10 mouse cellular contexts compared by ENCODE assay signal in genomic region chr2:60122188-60122587, GRCm38 (mm10).
DNase-seq lines count a peak whose midpoint lies in the region; ATAC-seq and TF ChIP-seq lines count a peak whose summit lies in the region.
"Had no signal": no experiment of that assay in that cellular context is flagged by ENCODE, and none has a peak within 500 bp of the region (broad histone marks: within the 10 kb centered on the region; RNA-seq: fewer than 3 reads in every experiment).

No protein-coding gene starts in this region.

- no peak overlapping the region for H3K27ac ChIP-seq in heart, embryonic 16.5 days (ENCODE audit: low read length)
- H3K27ac ChIP-seq in hindbrain, embryonic 12.5 days: peak overlapping the region; percentile 52; the same call in 1 of the 2 replicates
- H3K27ac ChIP-seq in midbrain, embryonic 13.5 days: peak overlapping the region; percentile 60
- H3K27ac ChIP-seq in layer of hippocampus, adult 2 months: no peak overlapping the region
- H3K27ac ChIP-seq: limb, embryonic 13.5 days had no signal

- DNase-seq in heart, postnatal 36 days: no peak
- peak; percentile 82 for DNase-seq in brain, embryonic 14.5 days (ENCODE audit: low read depth)
- no peak for DNase-seq in layer of hippocampus, adult 2 months (ENCODE audit: low spot score in 2 of 2)
- no peak for DNase-seq in layer of hippocampus, postnatal 10 days (ENCODE audit: low spot score in 2 of 2)
- no peak for DNase-seq in testis, postnatal 10 days (ENCODE audit: low spot score)

- peak overlapping the region; percentile 42; the same call in 1 of the 2 replicates for H3K4me2 ChIP-seq in heart, embryonic 16.5 days (ENCODE audit: low read depth, low read length)
- peak overlapping the region; percentile 49 for H3K4me2 ChIP-seq in hindbrain, embryonic 12.5 days (replicated peaks)
- peak overlapping the region; percentile 53 for H3K4me2 ChIP-seq in midbrain, embryonic 13.5 days (replicated peaks)

- peak overlapping the region; percentile 46; the same call in 1 of the 2 replicates for H3K9ac ChIP-seq in heart, embryonic 16.5 days (ENCODE audit: low read length)
- no peak overlapping the region for H3K9ac ChIP-seq in hindbrain, embryonic 12.5 days
- H3K9ac ChIP-seq in midbrain, embryonic 13.5 days (replicated peaks): no peak overlapping the region
- H3K9ac ChIP-seq: limb, embryonic 13.5 days had no signal

- TF ChIP-seq POLR2A in brain, embryonic 14.5 days (IDR thresholded peaks at IDR 0.05; ENCODE audit: borderline replicate concordance, extremely low read depth, insufficient read depth, insufficient read length, poor library complexity, severe bottlenecking): no peak

- no peak for TF ChIP-seq CTCF in brain, embryonic 14.5 days (IDR thresholded peaks at IDR 0.05; ENCODE audit: borderline replicate concordance, extremely low read depth, insufficient read depth, insufficient read length)
- no peak for TF ChIP-seq CTCF in layer of hippocampus, adult 2 months (conservative IDR thresholded peaks at IDR 0.05)

- no peaks in the 10 kb centered on the region for H3K27me3 ChIP-seq in heart, embryonic 16.5 days (ENCODE audit: control insufficient read depth, insufficient read depth, low read length)
- no peaks in the 10 kb centered on the region for H3K27me3 ChIP-seq in hindbrain, embryonic 12.5 days
- no peaks in the 10 kb centered on the region for H3K27me3 ChIP-seq in midbrain, embryonic 13.5 days
- H3K27me3 ChIP-seq: limb, embryonic 13.5 days had no signal

- no peaks in the 10 kb centered on the region for H3K9me3 ChIP-seq in heart, embryonic 16.5 days (replicated peaks; ENCODE audit: control insufficient read depth, low read length)
- no peaks in the 10 kb centered on the region for H3K9me3 ChIP-seq in hindbrain, embryonic 12.5 days (replicated peaks)
- H3K9me3 ChIP-seq in midbrain, embryonic 13.5 days: no peaks in the 10 kb centered on the region
- H3K9me3 ChIP-seq: limb, embryonic 13.5 days had no signal

- peaks cover 32% of the 10 kb centered on the region for H3K4me1 ChIP-seq in heart, embryonic 16.5 days (ENCODE audit: control insufficient read depth, insufficient read depth, low read length)
- peaks cover 39% of the 10 kb centered on the region for H3K4me1 ChIP-seq in hindbrain, embryonic 12.5 days
- peaks cover 55% of the 10 kb centered on the region for H3K4me1 ChIP-seq in midbrain, embryonic 13.5 days (replicated peaks)

- H3K36me3 ChIP-seq in heart, embryonic 16.5 days (ENCODE audit: control insufficient read depth, insufficient read depth): no peaks in the 10 kb centered on the region
- no peaks in the 10 kb centered on the region for H3K36me3 ChIP-seq in hindbrain, embryonic 12.5 days
- no peaks in the 10 kb centered on the region for H3K36me3 ChIP-seq in midbrain, embryonic 13.5 days
- H3K36me3 ChIP-seq: limb, embryonic 13.5 days had no signal

- ATAC-seq in heart, embryonic 16.5 days (replicated peaks; ENCODE audit: extremely low read depth, insufficient read depth, low FRiP score): no peak
- ATAC-seq in hindbrain, embryonic 12.5 days (ENCODE audit: low FRiP score): no peak
- ATAC-seq in midbrain, embryonic 13.5 days: no peak
- ATAC-seq: inflammation-experienced regulatory T-cells, adult 6 months had no signal

- 46% methylated on average over 2 of the region's 2 CpGs for WGBS in heart, embryonic 16.5 days
- 23% methylated on average over 2 of the region's 2 CpGs for WGBS in hindbrain, embryonic 12.5 days
- WGBS in midbrain, embryonic 13.5 days: 22% methylated on average over 2 of the region's 2 CpGs

- intact Hi-C loops in heart, postnatal 36 days (cut with DNase I): loop anchor here (10.0 kb wide), 1 partner anchor 293 kb away; no protein-coding TSS in a partner anchor

- peak overlapping the region; percentile 6; the same call in 1 of the 2 replicates for H3K4me3 ChIP-seq in heart, embryonic 16.5 days (ENCODE audit: low read length)
- no peak overlapping the region for H3K4me3 ChIP-seq in hindbrain, embryonic 12.5 days
- peak overlapping the region; percentile 17; the same call in 1 of the 2 replicates for H3K4me3 ChIP-seq in midbrain, embryonic 13.5 days (replicated peaks)
- H3K4me3 ChIP-seq in layer of hippocampus, adult 2 months: no peak overlapping the region
- H3K4me3 ChIP-seq: limb, embryonic 13.5 days had no signal

Comparison
In these comparisons a context has a peak if more than half of its experiments do, and no peak if none do; other contexts are left out.
1. H3K27ac ChIP-seq: peak in hindbrain, embryonic 12.5 days (single experiment) and midbrain, embryonic 13.5 days (single experiment); none in heart, embryonic 16.5 days (single experiment) and layer of hippocampus, adult 2 months (single experiment).
2. H3K4me3 ChIP-seq: peak in heart, embryonic 16.5 days (single experiment) and midbrain, embryonic 13.5 days (single experiment); none in hindbrain, embryonic 12.5 days (single experiment) and layer of hippocampus, adult 2 months (single experiment).
3. Peak in every context shown above with its lines, with median percentiles within 50 percentile points of each other: H3K4me2 ChIP-seq.